Mouse (Mus musculus) heart, adult 2 months (tissue): ENCODE results near the gene Vnn3.

Experiments used
- CTCF ChIP-seq: fragments of 200-600 bp; IDR thresholded peaks from 2 replicates; pipeline ENCODE4 v1.8.1; 2022; ENCODE audit warnings: antibody characterized with exemption, mild to moderate bottlenecking, moderate library complexity
- EP300 ChIP-seq: fragments of 200-500 bp; IDR thresholded peaks from 2 replicates; pipeline ENCODE4 v1.6.1; 2011; ENCODE audit warnings: low read depth, low read length, control low read depth; ENCODE audit not compliant: insufficient read depth
- POLR2A ChIP-seq: fragments of 200-500 bp; IDR thresholded peaks from 2 replicates; pipeline ENCODE4 v1.6.1; 2011; ENCODE audit warnings: mild to moderate bottlenecking, low read depth, low read length, control low read depth; ENCODE audit not compliant: insufficient read depth

DNA sequence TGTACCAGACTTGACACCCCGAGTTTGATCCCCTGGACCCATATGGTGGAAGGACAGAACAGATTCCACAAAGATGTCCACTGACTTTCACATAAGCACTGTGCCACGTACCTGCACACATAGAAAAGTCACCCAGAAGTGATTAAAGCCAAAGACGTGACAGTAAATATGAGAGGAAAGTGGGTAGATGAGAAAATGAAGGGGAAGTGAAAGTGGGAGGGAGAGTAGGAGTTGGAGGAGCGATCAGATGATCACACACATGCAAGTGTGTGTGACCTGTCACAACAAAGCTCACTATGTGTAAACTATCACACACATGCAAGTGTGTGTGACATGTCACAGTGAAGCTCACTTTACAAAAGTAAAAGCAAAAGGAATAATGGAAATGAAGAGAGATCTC is 10.8 kb upstream of the Vnn3 start:
- TF ChIP-seq CTCF (no peak), POLR2A (no peak), EP300 (no peak)
